Mouse (Mus musculus): ENCODE measurements around the gene Uqcc3.
"Not testable (repeated sequence)": the region's sequence is repeated elsewhere in the genome, so short reads cannot be mapped to it uniquely, and the experiment has no call there.

The Uqcc3 gene

DNA sequence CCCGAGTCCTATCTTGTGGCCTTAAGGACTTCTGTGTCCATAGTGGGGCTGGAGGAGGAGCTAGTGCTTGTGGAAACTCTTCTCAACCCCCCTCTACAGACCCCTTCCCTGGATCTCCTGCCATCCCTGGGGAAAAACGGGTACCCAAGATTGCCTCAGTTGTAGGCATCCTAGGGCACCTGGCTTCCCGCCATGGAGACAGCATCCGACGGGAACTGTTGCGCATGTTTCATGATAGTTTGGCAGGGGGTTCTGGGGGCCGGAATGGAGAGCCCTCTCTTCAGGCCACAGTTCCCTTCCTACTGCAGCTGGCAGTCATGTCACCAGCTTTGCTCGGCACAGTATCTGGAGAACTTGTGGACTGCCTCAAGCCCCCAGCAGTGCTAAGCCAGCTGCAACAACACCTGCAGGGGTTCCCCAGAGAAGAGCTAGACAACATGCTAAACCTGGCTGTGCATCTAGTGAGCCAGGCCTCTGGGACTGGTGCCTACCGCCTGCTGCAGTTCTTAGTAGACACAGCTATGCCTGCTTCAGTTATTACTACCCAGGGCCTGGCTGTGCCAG is 14.8 kb upstream of the Uqcc3 start:
- DNase-seq (ENCODE audit: low spot score in 2 of 2) = no peak

DNA sequence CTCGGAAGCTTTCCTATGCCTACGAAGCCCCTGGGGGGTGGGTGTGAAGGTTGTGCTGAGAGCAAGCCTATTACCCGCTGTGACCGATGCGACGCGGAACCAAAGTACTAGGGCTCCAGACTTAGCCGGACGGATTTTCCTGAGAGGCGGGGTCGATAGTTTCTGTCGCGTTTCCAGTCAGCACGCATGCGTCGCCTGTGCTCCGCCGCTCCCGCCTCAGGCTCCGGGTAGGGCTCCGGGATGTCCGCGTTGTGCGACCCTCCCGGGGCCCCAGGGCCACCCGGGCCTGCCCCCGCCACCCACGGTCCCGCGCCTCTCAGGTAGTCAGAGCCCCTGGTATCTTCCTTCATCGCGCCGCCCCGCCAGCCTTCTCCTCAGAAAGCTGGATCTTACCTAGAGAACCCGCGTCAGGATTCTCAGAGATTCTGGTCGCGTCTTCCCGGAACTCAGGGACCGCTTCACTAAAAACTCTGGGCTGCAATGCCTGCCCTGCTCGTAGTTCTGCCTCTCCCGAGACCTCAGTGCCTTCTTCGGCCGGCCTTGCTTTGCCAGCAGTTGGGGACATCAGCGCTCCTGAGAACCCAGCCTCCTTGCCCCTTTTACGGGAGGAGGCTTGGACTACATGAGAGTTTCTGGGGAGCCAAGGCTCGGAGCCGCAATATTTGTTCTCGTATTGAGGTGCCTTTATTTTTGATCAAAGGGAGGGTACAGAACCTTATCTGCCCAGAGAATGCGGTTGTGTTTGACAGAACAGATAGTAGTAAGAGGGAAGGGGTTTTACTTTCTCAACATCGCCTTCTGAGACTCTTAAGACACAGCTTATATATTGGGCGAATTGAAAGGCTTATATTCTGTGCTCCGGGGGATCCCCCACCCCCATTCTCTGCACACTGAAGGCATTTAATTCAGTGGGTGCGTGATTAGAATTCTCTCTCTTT is 12.4 kb upstream of the Uqcc3 start, which contains the start of gene Ints5:
Gene Ints5 (plus strand): TSS at position 177 of the 938 bp plus-strand sequence.
- DNase-seq (ENCODE audit: low spot score in 2 of 2) = peak; percentile 71 to 79

DNA sequence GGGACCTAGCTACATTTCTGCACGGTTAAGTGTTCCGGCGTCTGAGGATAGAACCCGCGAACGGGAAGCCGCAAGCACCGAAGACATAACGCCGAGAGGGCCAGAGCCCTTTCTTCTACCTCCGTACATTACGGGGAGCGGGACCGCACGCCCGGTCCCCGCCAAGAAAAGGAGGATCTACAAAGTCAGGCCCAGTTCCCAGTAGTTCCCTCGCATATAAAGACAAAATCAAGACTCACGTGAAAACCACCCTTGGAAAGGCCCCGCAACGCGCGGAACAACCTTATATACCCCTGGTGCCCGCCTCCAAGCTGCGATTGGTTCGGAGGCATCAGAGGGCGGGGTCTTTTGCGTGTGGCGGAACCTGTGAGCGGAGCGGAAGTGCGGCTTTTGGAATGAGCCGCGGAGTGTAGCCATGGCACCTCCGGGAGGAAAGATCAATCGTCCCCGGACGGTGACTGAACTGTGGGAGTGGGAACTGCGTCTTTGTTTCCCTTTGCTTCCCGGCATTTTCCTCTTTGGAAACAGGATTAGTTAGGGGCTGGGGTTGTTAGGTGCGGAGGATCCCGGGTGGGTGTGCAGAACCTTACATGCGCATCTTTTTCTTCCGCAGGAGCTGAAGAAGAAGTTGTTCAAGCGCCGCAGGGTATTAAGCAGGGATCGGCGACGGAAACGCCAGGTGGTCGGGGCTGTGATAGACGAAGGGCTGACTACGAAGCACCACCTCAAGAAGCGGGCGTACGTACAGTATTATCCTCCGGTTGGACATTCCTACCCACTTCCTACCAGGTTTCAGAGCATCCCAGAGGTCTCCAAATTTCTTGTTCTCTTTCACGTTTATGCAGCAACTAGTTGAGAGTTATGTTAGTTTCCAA is 8.0 kb upstream of the Uqcc3 start, which contains the start of the genes 1810009A15Rik and Gm49416:
Gene 1810009A15Rik (plus strand): TSS at position 343 of the 875 bp plus-strand sequence.
Gene Gm49416 (plus strand): TSS at position 416 of the 875 bp plus-strand sequence.
- DNase-seq (ENCODE audit: low spot score in 2 of 2) = peak; percentile 88 to 96

DNA sequence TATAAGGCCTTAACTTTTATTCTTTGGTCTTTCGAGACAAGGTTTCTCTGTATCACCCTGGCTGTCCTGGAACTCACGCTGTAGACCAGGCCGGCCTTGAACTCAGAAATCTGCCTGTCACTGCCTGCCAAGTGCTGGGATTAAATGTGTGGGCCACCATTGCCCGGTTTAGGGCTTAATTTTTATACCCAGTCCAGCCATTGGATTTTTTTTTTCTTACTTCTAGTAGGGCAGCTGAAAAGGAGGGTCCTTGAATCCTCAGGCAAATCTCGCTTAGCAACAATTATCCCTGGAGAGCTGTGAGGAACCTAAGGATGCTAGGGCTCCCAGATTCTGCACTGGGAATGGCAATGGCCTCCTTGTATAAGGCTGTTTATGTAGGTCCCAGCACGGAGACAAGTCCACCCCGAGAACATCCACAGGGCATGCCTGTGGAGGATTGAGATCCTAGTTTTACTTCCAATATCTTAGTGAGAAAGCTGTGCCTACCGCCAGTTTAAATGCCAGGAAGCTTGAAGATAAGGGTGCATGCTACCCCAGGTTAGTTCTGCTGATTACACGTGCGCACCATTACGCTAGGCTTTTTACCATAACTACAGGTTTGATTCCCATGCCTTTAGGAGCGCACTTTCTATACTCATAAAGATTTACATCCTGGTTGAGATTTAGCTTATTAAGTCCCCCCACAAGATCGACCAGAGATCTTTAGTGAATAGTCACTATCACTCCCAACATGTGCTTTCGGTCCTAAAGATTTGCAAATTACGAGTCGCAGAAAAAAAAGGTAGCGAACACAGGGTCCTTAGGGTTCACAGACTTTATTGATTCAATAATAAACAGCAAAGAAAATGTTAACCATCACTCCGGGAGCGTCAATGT is 7.1 kb upstream of the Uqcc3 start:
- no peak for DNase-seq (ENCODE audit: low spot score in 2 of 2)

GRCm38 (mm10) chr19:8886916-8887584 is 6.3 kb upstream of the Uqcc3 start:
- no peak for DNase-seq (ENCODE audit: low spot score in 2 of 2)

- DNase-seq (ENCODE audit: low spot score in 2 of 2) = no peak
Measured at GRCm38 (mm10) chr19:8883616-8884015, 2.9 kb upstream of the Uqcc3 start, which contains the start of the genes Lbhd1 and Gm49403. Lbhd1 (plus strand) TSS chr19:8883732. Gm49403 (plus strand) TSS chr19:8883930.

DNA sequence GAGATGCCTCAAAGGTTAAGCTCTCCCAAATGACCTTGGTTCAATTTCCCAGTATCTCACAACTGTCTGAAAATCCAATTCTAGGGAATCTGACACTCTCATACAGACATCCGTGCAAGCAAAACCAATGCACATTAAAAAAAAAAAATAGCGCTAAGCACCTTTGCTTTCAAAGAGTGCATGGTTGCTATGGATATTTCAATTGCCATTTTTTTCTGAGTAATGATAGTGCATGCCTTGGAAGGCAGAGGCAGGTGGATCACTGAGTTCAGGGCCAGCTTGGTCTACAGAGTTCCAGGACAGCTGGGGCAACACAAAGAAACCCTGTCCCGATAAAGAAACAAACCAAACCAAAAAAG is 290 bp upstream of the Uqcc3 start:
- DNase-seq (ENCODE audit: low spot score in 2 of 2) = no peak

DNA sequence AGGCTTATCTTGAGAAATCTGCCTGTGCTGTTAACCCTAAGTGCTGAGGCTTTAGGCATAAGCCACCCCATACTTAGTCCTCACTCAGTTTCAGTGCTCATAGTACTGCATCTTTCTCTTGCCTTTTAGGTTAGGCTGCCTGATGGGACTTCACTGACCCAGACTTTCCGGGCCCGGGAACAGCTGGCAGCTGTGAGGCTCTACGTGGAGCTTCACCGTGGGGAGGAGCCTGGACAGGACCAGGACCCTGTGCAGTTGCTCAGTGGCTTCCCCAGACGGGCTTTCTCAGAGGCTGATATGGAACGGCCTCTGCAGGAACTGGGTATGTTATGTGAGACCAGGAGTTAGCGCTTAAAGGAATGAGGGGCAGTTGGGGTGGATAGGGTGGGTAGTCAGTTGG is 5.7 kb downstream of the Uqcc3 start:
- no peak for DNase-seq (ENCODE audit: low spot score in 2 of 2)

DNA sequence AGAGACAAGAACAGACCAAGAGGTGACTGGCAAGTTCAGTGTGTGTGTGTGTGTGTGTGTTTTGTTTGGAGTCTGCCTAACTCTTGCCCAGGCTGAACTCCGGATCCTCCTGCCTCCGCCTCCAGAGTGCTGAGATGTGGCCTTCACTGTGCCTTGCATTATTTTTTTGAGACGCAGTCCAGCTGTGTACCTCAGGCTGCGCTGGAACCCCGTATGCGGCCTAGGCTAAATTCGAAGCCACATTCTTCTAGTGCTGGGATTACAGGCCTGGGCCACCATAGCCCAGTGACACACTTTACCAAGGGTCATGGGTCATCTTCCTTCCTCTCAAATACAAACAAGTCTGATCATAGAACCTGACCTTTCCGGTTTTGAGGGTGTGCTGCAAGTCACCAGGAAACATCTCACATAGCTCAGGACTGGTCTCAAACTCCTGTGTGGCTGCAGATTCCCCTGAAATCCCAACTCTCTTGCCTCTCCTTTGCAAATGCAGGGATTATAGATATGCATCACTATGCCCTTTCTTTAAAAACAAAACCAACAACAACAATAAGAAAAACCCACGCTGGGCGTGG is 8.4 kb downstream of the Uqcc3 start:
- DNase-seq (ENCODE audit: low spot score in 2 of 2) = no peak

DNA sequence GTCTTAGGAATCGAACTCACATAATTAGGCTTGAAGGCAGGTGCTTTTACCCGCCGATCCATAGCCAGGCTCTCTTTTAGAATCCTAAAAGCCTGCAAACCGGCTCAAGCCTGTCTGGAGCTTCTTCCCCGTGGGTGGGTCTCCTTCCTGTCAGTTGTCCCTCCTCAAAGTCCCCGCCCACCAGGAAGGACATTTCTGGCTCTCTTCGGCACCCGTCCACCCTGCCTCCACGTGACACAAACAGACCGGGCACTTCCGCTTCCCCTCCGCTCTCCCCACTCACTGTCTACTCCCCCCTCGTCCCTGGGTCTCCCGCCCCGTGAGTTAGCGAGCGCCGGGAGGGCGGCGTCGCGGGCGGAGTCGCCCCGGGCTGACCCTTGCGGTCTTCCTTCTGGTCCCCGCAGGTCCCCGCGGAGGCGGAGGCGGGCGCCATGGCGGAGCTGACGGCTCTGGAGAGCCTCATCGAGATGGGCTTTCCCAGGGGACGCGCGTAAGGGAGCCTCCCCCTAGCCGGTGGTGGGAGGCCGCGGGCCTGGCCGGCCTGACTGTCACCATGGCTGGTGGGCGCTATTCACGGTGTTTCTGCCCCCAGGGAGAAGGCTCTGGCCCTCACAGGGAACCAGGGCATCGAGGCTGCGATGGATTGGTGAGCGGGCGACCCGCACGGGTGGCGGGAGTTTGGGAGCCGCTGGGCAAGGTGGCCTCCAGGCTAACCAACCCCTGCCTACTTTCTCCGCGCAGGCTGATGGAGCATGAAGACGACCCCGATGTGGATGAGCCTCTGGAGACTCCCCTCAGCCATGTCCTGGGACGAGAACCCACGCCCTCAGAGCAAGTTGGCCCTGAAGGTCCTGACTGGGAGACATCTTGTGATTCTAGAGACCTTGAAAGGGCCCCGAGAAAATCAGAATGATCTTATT is 9.2 kb downstream of the Uqcc3 start, which contains the start of gene Ubxn1:
Gene Ubxn1 (plus strand): TSS at position 230 of the 920 bp plus-strand sequence.
- DNase-seq (ENCODE audit: low spot score in 2 of 2) = peak; percentile 97 to 98

GRCm38 (mm10) chr19:8870838-8871237 is 9.9 kb downstream of the Uqcc3 start:
- DNase-seq (ENCODE audit: low spot score in 2 of 2) = no peak

GRCm38 (mm10) chr19:8870381-8870780 is 10.3 kb downstream of the Uqcc3 start:
- DNase-seq (ENCODE audit: low spot score in 2 of 2) = not testable (repeated sequence)

DNA sequence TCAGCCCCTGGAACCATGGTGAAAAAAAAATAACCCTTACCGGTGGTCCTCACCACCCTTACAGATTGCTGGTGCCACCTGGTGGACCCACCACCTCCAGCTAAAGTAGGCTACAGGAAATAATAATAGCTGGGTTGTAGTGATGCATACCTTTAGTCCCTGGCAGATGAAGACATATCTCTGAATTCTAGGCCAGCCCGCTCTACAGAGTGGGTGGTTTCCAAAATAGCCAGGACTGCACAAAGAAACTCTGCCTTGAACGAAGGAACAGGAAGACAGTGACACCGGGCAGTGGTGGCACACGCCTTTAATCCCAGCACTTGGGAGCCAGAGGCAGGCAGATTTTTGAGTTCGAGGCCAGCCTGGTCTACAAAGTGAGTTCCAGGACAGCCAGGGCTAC is 16.5 kb downstream of the Uqcc3 start:
- DNase-seq (ENCODE audit: low spot score in 2 of 2) = no peak

DNA sequence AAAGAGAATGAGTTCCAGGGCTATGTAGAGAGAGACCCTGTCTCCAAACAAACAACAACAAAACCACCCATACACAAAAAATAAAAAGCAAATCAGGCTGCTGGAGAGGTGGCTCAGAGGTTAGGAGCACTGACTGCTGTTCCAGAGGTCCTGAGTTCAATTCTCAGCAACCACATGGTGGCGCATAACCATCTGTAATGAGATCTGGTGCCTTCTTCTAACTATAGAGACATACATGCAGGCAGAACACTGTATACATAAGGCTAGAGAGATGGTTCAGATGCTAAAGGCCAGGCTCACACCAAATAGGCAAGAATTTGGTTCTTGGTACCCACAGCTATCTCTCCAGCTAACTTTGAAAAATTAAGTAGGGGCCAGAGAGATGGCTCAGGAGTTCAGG is 21.7 kb downstream of the Uqcc3 start:
- DNase-seq (ENCODE audit: low spot score in 2 of 2) = no peak

DNA sequence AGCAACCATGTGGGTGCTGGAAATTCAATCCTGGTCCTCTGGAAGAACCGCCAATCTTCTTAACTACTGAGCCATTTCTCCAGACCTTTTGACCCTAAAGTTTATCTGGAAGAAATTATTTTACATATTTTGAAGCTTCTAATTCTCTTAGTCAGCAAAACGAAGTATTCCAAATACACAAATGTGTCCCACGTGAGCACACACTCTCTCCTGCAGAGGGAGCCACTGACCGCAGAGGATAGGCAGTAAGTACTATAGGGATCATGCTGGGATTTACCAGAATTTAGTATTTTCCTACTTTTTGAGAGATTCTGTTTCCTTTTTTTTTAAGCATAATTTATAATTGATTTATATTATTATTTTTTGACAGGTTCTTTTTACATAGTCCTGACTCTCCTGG is 23.0 kb downstream of the Uqcc3 start:
- no peak for DNase-seq (ENCODE audit: low spot score in 2 of 2)

DNA sequence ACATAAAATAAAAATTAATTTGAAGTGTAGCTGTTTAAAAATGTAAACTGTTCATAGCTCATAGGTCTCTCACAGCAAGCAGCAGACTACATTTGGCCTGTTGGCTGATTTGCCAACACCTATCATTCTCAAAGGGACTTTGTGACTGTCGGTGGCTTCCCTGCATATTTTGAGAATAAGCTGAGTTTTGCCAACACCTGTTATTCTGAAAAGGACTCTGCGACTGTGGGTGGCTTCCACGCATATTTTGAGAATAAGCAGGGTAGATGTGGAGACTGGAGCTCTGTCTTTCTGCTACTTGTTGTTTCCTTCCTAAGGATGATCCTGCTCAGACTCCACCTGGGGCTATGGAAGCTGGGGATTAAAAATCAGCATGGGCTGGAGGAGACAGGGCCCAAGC is 27.6 kb downstream of the Uqcc3 start:
- no peak for DNase-seq (ENCODE audit: low spot score in 2 of 2)

GRCm38 (mm10) chr19:8852236-8852928 is 28.3 kb downstream of the Uqcc3 start:
- no peak for DNase-seq (ENCODE audit: low spot score in 2 of 2)

- no peak for DNase-seq (ENCODE audit: low spot score in 2 of 2)
Measured at GRCm38 (mm10) chr19:8851639-8852038, 29.1 kb downstream of the Uqcc3 start.
